Mouse (Mus musculus) erythroblast, adult 5-6 weeks (primary cell): ENCODE results near the gene Ldlrad3. TPM values are rescaled to one million over a fixed set of nuclear protein-coding genes. Genes with fewer than 3 reads are reported as not detected.

Experiments used
- ATAC-seq: replicated peaks from 2 replicates; pipeline ENCODE4 v1.8.0; 2016; ENCODE audit warnings: moderate number of reproducible peaks, mild to moderate bottlenecking, moderate TSS enrichment, inconsistent platforms; ENCODE audit not compliant: poor library complexity, low FRiP score, severe bottlenecking
- total RNA-seq, 2 experiments: library from RNA; stranded (forward) in 1 of 2; stranded (reverse) in 1 of 2; fragments of 150-400 nt in 1 of 2; fragments of 200-764, 138-1000 nt in 1 of 2; gene quantifications; 2 replicates each; pipeline versions ENCODE4 v1.2.3 to v1.2.4; 2015 to 2017; ENCODE audit warnings: low replicate concordance in 2 of 2

Ldlrad3 gene
- total RNA-seq, 2 experiments from 2014 or later, result 6.2 to 7.7 TPM

GRCm38 (mm10) chr2:101932169-101932936 lies 253.8 kb downstream of the Ldlrad3 start:
- ATAC-seq, result no peak

DNA sequence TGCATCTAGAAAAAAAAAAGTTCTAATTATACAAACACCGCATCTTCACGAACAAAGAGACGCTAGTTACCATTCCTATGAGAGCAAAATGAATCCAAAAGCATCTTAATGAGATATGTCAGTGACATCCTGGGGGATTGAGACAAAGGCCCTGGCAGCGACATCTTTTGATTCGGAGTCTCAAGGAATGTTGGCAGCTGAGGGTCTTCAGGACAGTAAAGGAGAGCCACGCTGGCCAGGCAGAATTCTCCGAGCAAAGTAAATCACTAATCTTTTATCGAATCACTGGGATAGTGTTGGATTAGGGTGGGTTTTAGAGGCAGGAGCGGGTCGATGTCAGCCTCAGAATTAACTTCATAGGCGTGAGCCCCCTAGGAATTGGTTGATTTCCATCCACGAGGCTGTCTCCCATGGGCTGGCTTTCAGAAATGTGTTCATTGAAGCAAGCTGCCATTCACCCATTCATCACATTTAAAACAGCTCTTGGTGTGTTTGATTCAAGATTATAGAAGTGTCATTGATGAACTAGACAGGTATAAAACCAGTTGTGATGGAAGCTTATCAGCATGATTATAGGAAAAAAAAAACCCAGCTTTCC lies 260.5 kb downstream of the Ldlrad3 start:
- no peak for ATAC-seq

DNA sequence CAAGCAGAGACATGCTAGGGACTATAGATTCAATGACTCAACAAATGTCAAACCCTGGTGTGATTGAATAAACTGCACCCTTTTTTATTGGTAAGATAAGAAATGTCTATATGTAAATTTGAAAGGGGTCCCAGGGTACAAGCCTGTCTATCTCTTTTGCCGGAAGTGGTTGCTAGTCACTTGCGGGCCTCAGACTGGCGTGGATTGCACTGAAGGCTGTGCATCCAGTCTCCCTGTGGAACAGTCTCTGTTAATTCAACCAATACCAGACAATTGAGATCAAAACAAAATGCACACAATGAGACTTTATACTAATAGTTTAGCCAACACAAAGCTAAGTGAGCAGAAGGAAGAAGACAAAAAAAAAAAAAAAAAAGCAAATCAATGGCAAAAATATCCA lies 261.0 kb downstream of the Ldlrad3 start:
- no peak for ATAC-seq

- no peak for ATAC-seq
These were observed 263.0 kb downstream of the Ldlrad3 start for GRCm38 (mm10) chr2:101923181-101923580.

- ATAC-seq, result no peak
These were observed 263.9 kb downstream of the Ldlrad3 start for GRCm38 (mm10) chr2:101922302-101922701.

GRCm38 (mm10) chr2:101920136-101920554 lies 266.0 kb downstream of the Ldlrad3 start:
- ATAC-seq, result no peak

GRCm38 (mm10) chr2:101918518-101918917 lies 267.7 kb downstream of the Ldlrad3 start:
- no peak for ATAC-seq

DNA sequence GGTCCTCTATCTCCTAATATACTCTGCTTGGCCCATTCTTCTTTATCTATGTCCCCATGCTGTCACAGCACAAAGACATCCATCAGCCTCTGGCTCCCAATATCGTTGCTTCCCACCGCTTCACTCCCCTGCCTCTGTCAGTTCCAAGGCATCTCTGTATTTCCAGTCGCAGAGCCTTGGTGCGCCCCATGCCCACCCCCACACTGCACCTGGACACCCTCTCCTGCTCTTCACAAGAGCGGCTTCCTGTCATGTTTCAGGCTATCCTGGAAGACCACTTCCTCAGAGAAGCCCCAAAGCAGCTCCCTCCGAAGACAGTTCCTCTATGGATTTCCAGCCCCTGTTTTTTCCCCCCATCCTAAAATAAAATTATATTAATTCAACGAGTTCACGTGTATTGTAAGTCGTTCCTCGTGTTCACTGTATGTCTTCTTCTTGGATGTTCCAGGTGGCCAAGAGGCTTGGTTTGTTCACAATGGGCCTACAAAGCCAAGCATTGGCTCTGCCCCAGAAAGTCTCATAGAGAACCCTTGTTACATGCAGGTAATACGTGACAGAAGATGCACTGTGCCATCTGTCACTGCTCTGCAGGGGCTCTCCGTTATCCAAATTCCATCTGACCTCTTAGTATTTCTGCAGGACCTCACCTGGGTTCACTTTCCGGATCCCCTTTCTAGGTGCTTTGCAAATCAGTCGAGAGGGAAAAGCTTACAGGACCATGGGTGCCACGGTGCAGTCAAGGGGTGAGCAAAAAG lies 276.7 kb downstream of the Ldlrad3 start:
- ATAC-seq, result no peak

DNA sequence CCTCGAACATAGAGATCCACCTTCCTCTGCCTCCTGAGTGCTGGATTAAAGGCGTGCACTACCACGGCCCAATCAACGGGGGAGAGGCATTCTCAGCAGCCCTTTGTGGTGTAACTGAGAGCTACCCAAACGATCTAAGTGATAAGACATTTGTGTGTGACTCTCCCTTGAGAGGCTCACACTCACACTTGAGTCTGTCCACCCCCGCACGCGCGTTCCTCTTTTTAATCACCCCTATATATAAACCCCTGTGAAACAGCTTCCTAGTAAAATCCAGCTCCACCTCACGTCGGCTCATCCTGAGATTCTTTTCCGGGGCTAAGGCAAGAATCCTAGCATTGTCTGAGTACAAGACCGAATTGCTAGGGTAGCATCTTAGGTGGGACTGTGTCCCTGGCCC lies 277.4 kb downstream of the Ldlrad3 start:
- ATAC-seq, result no peak

DNA sequence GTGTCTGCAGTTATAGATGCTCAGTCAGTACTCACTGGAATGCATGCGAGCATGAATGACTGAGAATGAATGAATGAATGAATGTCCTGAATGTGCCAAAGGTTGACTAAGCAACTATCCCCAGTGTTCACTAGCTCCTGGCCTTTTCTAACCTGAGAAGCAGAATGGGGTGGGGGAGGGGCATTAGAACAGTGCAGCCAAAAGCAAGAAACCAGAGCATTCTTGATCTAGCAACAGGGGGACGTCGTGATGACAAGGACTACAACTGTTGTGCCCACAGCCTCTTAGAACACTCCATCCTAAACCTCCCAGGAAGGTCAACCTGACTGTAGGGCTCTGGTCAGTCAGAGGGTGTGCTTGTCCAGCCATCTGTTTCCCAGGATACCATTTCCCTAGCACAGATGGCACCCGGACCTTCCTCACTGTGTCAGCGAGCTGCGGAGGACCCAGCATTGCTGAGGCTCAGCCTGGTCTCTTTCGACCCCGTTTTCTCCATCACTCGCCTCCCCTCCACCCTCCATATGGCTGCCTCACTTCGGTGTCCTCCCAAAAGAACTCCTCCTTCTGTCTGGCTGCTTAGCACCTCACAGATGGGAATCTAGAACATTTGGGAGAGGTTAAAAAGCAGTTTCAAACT lies 278.7 kb downstream of the Ldlrad3 start:
- no peak for ATAC-seq

- ATAC-seq, result no peak
These were observed 279.9 kb downstream of the Ldlrad3 start for GRCm38 (mm10) chr2:101906379-101906690.

- ATAC-seq, result peak; percentile 59
These were observed 280.4 kb downstream of the Ldlrad3 start for GRCm38 (mm10) chr2:101905534-101906378.

DNA sequence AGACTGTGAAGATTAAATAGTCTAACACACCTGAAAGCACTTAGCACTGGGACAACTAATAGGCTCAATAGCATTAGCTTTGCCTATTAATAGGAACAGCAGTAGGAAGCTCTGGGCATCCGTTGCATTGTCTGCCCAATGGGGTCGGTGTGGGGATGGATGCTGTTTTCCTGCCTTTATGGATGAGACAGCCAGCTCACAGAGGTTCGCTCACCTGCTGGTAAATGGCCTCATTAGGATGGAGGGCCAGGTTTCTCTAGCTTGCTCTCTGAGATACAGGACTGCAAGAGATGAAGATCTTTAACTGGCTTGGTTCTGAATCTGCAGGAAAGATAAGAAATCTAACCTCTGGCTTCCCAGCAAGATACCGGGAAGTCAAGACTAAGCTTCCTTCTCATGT lies 284.0 kb downstream of the Ldlrad3 start:
- no peak for ATAC-seq

Other genes with a start within 250 kb of the Ldlrad3 start
- 37.2 and 37.7 TPM in 2 replicates for gene Trim44, start 221.4 kb upstream of the Ldlrad3 start, total RNA-seq (2015; ENCODE audit: low replicate concordance)
- 42.0 and 69.7 TPM in 2 replicates for gene Trim44, start 221.4 kb upstream of the Ldlrad3 start, total RNA-seq (2017; ENCODE audit: low replicate concordance)